Mouse (Mus musculus) heart, embryonic 13.5 days (tissue): ENCODE data around the gene Rmi1. TPM values are rescaled to one million over a fixed set of nuclear protein-coding genes. Genes with fewer than 3 reads are reported as not detected.
A peak's percentile ranks its signal among the peaks of the same experiment; 100 is the strongest.
"Not testable (repeated sequence)": the region's sequence is repeated elsewhere in the genome, so short reads cannot be mapped to it uniquely, and the experiment has no call there.

Source experiments
- ATAC-seq: fragments of 200-750 bp; cut with Nextera tagmentation; 2 replicates; pipeline ENCODE4 v1.8.0; 2017; ENCODE audit warnings: moderate TSS enrichment; ENCODE audit not compliant: insufficient number of reproducible peaks, low FRiP score, low TSS enrichment; ENCODE audit errors: extremely low read depth
- H3K27ac ChIP-seq: fragments of 300-500 bp; sonication (generic); replicated peaks from 2 replicates; pipeline ENCODE4 v1.5.1; 2015; ENCODE audit warnings: moderate library complexity, mild to moderate bottlenecking, inconsistent platforms
- H3K27me3 ChIP-seq: fragments of 300-500 bp; sonication (generic); replicated peaks from 2 replicates; pipeline ENCODE4 v1.6.1; 2015; ENCODE audit warnings: mild to moderate bottlenecking, inconsistent platforms
- H3K36me3 ChIP-seq: fragments of 300-500 bp; sonication (generic); 2 replicates; pipeline ENCODE4 v1.6.1; 2015; ENCODE audit warnings: mild to moderate bottlenecking, inconsistent platforms
- H3K4me1 ChIP-seq: fragments of 300-500 bp; sonication (generic); 2 replicates; pipeline ENCODE4 v1.6.1; 2015; ENCODE audit warnings: inconsistent platforms
- H3K4me2 ChIP-seq: fragments of 300-500 bp; sonication (generic); 2 replicates; pipeline ENCODE4 v1.6.1; 2015; ENCODE audit warnings: inconsistent platforms, mild to moderate bottlenecking, moderate library complexity
- H3K4me3 ChIP-seq: fragments of 300-500 bp; sonication (generic); 2 replicates; pipeline ENCODE4 v1.5.1; 2015; ENCODE audit warnings: moderate library complexity, mild to moderate bottlenecking, inconsistent platforms
- H3K9ac ChIP-seq: fragments of 300-500 bp; sonication (generic); 2 replicates; pipeline ENCODE4 v1.6.1; 2015; ENCODE audit warnings: inconsistent platforms, mild to moderate bottlenecking, moderate library complexity
- H3K9me3 ChIP-seq: fragments of 300-500 bp; sonication (generic); 2 replicates; pipeline ENCODE4 v1.6.1; 2016; ENCODE audit warnings: inconsistent platforms
- WGBS: fragments of 180-500 bp; shearing (Covaris S2); methylation state at CpG from one replicate; pipeline ENCODE4 v1.1.7; 2015; ENCODE audit warnings: mixed read lengths; 5-methylcytosine and 5-hydroxymethylcytosine counted together
- microRNA counts: library from miRNA; unstranded; fragments of <30 nt; microRNA quantifications from one replicate; lab custom pipeline; 2016
- microRNA-seq: library from miRNA; unstranded; fragments of <30 nt; microRNA quantifications from one replicate; pipeline ENCODE4, GENCODE M21; 2016
- polyA plus RNA-seq: library from polyadenylated mRNA; unstranded; fragments of >200 nt; fragmentation: Nextera tagmentation; extraction: Ambion mirVana; gene quantifications from 2 replicates; pipeline ENCODE4 v1.2.1, GENCODE M21; 2015

Gene Rmi1
- polyA plus RNA-seq, 1 experiment from 2014 or later = 17.0 TPM

DNA sequence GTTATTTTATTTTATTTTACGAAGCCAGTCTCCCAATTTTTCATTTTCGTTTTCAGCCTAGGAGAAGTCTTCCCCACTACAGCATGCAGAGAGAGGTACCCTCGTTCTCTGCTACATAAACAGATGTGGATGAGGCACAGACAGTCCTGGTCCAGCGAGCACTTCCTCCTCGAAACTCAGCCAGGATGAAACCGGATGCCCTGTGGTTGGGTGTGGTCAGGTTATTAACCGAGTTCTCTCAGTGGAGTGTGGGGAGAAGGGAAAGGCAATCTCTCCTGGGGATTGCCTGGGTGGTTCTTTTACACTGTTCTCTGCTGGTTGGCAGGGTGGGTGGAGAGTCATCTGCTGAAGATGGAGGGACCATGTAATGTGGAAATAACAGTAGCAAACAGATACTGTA is 41.7 kb downstream of the Rmi1 start:
- Histone ChIP-seq H3K9ac (no peak overlapping the region), H3K27ac (no peak overlapping the region), H3K27me3 (no peaks in the 10 kb centered on the region; the same call in 1 of the 2 replicates), H3K4me3 (no peak overlapping the region), H3K4me1 (no peaks in the 10 kb centered on the region), H3K4me2 (no peak overlapping the region), H3K9me3 (no peaks in the 10 kb centered on the region), H3K36me3 (no peaks in the 10 kb centered on the region)
- WGBS = 50% methylated on average over 7 of the region's 7 CpGs
- no peak for ATAC-seq

DNA sequence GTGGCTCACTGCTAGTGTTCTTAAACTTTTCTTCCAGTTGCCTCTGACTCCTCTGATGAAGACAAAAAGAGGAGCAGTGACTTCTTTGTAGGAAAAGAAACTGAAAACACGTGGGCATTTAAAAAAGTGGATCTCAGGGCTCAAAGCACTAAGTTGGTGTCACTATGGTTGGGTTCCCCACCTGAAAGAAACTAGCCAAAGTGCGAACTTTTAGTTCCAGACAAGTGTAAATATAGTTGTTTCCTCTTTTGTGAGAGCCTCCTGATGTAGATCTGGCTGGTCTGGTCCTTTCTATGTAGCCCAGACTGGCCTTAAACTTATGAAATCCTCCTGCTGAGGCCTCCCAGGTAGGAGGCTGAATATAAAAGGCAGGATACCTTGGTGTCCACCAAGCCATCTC is 44.5 kb downstream of the Rmi1 start:
- Histone ChIP-seq H3K9me3 (no peaks in the 10 kb centered on the region), H3K4me1 (no peaks in the 10 kb centered on the region), H3K27me3 (peaks cover 8% of the 10 kb centered on the region), H3K4me2 (no peak overlapping the region), H3K27ac (no peak overlapping the region), H3K4me3 (no peak overlapping the region), H3K9ac (no peak overlapping the region), H3K36me3 (no peaks in the 10 kb centered on the region)
- ATAC-seq = no peak
- 72% methylated on average over 2 of the region's 2 CpGs for WGBS

DNA sequence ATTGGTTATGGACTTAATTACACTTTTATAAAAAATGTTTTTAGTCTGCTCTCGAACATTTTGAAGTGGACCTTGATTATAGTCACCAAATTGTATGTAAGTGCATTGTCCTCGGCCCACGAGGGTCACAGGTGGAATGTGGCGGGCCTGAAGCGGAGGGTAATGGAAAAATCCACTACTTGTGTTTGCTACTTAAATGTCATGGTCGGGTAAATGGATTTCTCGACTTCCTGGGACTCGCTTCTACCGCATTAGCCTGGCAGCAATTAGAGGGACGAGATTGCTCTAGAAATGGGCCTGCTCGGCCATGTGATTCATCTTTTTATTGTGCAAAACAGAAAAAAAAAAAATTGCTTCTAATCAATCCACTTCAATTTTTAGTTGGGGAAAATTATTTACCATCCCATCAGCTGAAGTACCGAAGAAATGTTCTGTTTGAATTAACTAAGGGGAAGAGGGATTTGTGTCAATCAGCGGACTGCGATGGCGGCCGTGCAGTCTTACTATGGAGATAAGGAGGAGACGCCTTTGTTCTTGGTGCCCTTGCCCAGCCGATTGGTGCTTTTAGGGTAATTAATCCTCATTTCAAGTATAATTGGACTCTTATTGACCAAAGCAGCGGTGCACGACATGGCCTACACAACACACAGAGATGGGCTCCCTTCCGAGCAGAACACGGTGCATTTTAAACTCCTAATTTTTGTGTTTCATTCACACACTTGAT is 48.6 kb downstream of the Rmi1 start:
- ATAC-seq = no peak

DNA sequence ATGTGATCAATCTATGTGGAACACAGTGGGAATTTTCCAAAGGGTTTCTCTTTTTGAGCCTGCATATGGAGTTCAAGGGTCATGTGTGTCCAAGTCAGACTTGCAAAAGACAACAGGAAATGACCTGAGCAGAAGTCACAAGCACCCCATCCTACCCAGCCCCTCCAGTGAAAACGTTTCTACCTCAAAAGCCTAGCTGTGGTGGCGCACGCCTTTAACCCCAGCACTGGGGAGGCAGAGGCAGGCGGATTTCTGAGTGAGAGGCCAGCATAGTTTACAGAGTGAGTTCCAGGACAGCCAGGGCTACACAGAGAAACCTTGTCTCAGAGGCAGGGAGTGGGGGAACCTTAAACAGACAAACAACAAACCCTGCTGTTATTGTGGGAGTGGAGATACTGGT is 50.2 kb downstream of the Rmi1 start:
- Histone ChIP-seq H3K9me3 (no peaks in the 10 kb centered on the region), H3K4me2 (peak overlapping the region; percentile 80), H3K9ac (no peak overlapping the region), H3K4me1 (peaks cover 6% of the 10 kb centered on the region; the same call in 1 of the 2 replicates), H3K27ac (no peak overlapping the region), H3K36me3 (no peaks in the 10 kb centered on the region), H3K27me3 (peaks cover 38% of the 10 kb centered on the region), H3K4me3 (peak overlapping the region; percentile 55; the same call in 1 of the 2 replicates)
- no peak for ATAC-seq
- 45% methylated on average over 4 of the region's 4 CpGs for WGBS

More for the DNA sequence above, 48.6 kb downstream of the Rmi1 start:
- Histone ChIP-seq H3K36me3 (no peaks in the 10 kb centered on the region), H3K9me3 (no peaks in the 10 kb centered on the region), H3K4me1 (peaks cover 6% of the 10 kb centered on the region; the same call in 1 of the 2 replicates), H3K4me2 (no peak overlapping the region), H3K9ac (no peak overlapping the region), H3K27ac (no peak overlapping the region), H3K4me3 (no peak overlapping the region), H3K27me3 (peaks cover 38% of the 10 kb centered on the region)
- 79% methylated on average over 22 of the region's 22 CpGs for WGBS

DNA sequence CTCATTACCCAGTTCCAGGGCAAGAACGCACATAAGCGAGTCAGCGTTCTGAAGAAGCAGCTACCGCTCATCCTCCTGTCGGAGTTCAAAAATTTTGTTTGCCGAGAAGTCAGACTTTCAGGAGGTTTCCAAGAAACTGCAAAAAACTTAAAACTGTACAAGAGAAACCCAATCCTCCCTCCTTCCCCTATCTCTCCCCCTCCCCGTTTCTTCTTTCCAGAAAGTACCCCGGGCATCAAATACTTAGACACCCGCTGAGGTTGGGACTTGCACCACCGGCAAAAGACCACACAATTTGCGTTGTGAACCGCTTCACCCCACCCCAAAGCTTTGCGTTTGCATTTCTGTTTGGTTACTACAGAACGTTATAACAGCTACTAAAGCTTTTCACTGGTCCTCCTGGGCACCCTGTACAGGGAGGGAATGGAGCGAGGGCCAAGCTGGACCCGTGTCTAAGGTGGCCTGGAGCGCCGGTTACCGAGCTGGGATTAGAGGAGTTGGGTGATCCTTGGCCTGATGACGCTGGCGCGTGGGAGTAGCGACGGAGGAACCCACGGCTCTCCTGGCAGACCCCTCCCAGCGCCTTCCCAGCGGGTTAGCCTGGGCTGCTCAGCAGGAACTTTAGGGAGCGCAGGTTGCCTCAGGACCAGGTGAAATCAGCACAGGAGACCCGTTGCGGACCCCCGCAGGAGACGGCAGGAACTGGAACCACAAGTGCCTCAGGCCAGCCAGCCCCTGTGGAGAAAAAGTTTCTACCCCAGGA is 50.8 kb downstream of the Rmi1 start:
- Histone ChIP-seq H3K9me3 (no peaks in the 10 kb centered on the region), H3K27ac (no peak overlapping the region), H3K27me3 (peaks cover 38% of the 10 kb centered on the region), H3K4me1 (peaks cover 6% of the 10 kb centered on the region; the same call in 1 of the 2 replicates), H3K4me2 (peak overlapping the region; percentile 80), H3K36me3 (no peaks in the 10 kb centered on the region), H3K4me3 (peak overlapping the region; percentile 55), H3K9ac (peak overlapping the region; percentile 81)
- no peak for ATAC-seq
- WGBS = 13% methylated on average over 32 of the region's 32 CpGs

DNA sequence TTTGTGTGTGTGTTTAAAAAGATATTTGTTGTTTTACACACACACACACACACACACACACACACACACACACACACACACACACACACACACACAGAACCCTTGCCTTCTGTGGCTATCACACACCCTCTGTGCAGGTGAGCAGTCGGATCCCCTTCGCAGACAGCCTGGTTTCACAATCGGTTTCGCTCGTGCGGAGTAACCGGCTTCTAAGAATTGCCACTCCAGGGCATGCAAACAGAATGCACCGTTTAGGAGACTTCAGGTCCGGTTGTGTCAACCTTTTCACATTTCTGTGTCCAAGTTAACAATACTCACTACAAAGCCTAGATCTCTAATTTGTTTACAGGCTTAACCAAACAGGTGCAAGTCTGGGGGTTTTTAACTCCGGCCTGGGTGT is 51.5 kb downstream of the Rmi1 start:
- Histone ChIP-seq H3K27ac (no peak overlapping the region), H3K36me3 (no peaks in the 10 kb centered on the region), H3K27me3 (peaks cover 38% of the 10 kb centered on the region), H3K4me1 (peaks cover 6% of the 10 kb centered on the region; the same call in 1 of the 2 replicates), H3K4me2 (peak overlapping the region; percentile 80), H3K9ac (peak overlapping the region; percentile 81), H3K4me3 (peak overlapping the region; percentile 55), H3K9me3 (no peaks in the 10 kb centered on the region)
- WGBS = 47% methylated on average over 10 of the region's 10 CpGs
- no peak for ATAC-seq

DNA sequence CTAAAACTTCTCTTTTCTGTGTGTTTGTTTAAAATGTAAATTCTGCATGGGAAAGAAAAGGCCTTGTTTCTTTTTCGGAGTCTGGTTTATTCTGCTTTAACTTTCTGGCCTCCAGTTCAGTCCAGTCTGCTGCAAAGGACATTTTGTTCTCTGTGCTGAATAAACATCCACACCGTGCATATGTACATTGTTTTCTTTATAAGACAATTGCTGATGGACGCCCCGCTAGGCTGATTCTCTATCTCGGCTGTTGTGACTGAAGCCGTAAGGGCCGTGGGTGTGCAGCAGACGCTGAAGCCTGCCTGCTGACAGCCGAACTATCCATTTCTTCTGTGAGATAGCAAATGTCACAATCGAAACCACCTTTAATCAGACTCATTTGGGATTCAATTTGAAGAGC is 54.5 kb downstream of the Rmi1 start:
- Histone ChIP-seq H3K9ac (no peak overlapping the region), H3K27ac (no peak overlapping the region), H3K9me3 (no peaks in the 10 kb centered on the region), H3K4me3 (no peak overlapping the region), H3K4me1 (peaks cover 6% of the 10 kb centered on the region; the same call in 1 of the 2 replicates), H3K27me3 (peaks cover 30% of the 10 kb centered on the region), H3K4me2 (no peak overlapping the region), H3K36me3 (no peaks in the 10 kb centered on the region)
- 55% methylated on average over 10 of the region's 10 CpGs for WGBS
- no peak for ATAC-seq

DNA sequence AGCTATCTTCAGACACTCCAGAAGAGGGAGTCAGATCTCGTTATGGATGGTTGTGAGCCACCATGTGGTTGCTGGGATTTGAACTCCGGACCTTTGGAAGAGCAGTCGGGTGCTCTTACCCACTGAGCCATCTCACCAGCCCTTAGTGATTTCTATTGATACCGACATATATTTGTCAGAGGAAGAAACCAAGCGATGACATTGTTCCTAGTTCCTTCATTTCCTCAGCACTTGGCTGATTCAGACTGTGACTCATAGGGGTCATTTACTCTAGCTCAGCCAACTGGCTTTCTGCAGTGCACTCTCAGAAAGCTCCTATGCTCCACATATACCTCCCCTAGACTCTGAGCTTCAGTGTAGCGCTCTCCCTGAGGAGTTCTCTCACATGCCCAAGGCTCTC is 56.8 kb downstream of the Rmi1 start:
- ATAC-seq, H3K4me3 ChIP-seq, H3K4me1 ChIP-seq, H3K36me3 ChIP-seq, H3K9me3 ChIP-seq, H3K9ac ChIP-seq, H3K4me2 ChIP-seq, H3K27ac ChIP-seq: not testable (repeated sequence)
- WGBS = 87% methylated on average over 6 of the region's 6 CpGs
- H3K27me3 ChIP-seq = peaks cover 16% of the 10 kb centered on the region

MicroRNA genes within 50 kb of the gene (microRNA counts, 519-probe panel; counts per million panel counts)
- 3,721 counts per million, percentile 72 among the panel's probes with 10 or more counts for microRNA mmu-miR-7a (lab: Ali Mortazavi, UCI)

Small RNAs within 50 kb of the gene (microRNA-seq; reads per million reads assigned to microRNA genes)
- 50.6 reads per million, percentile 44 among the genes with 10 or more reads in this experiment for gene Mir7-1

Other genes starting within 250 kb of the Rmi1 start
- 26.0 and 28.7 TPM in 2 replicates for gene Idnk, start 244.6 kb upstream of the Rmi1 start, polyA plus RNA-seq
- gene Ubqln1, start 186.6 kb upstream of the Rmi1 start, polyA plus RNA-seq = 70.3 and 71.3 TPM in 2 replicates
- 15.6 and 16.0 TPM in 2 replicates for gene Gkap1, start 126.5 kb upstream of the Rmi1 start, polyA plus RNA-seq
- gene Kif27, start 43.1 kb upstream of the Rmi1 start, polyA plus RNA-seq = 0.11 and 0.17 TPM in 2 replicates
- 26.8 and 29.8 TPM in 2 replicates for gene 2210016F16Rik, start 17.0 kb upstream of the Rmi1 start, polyA plus RNA-seq
- gene Hnrnpk, start 1.1 kb downstream of the Rmi1 start, polyA plus RNA-seq = 896 and 991 TPM in 2 replicates
- not detected in 2 replicates for gene Slc28a3, start 208.6 kb downstream of the Rmi1 start, polyA plus RNA-seq